Mouse (Mus musculus) lung, adult 2 months (tissue): ENCODE data around the gene Smc3.

Experiments
- CTCF ChIP-seq: fragments of 200-500 bp; IDR thresholded peaks from 2 replicates; pipeline ENCODE4 v1.5.1; 2011; ENCODE audit warnings: mild to moderate bottlenecking, low read length, control low read depth; ENCODE audit not compliant: insufficient read depth
- POLR2A ChIP-seq: fragments of 200-500 bp; IDR thresholded peaks from 2 replicates; pipeline ENCODE4 v1.6.1; 2011; ENCODE audit warnings: low read depth, mild to moderate bottlenecking, control low read depth, low read length, borderline replicate concordance; ENCODE audit errors: extremely low read depth

DNA sequence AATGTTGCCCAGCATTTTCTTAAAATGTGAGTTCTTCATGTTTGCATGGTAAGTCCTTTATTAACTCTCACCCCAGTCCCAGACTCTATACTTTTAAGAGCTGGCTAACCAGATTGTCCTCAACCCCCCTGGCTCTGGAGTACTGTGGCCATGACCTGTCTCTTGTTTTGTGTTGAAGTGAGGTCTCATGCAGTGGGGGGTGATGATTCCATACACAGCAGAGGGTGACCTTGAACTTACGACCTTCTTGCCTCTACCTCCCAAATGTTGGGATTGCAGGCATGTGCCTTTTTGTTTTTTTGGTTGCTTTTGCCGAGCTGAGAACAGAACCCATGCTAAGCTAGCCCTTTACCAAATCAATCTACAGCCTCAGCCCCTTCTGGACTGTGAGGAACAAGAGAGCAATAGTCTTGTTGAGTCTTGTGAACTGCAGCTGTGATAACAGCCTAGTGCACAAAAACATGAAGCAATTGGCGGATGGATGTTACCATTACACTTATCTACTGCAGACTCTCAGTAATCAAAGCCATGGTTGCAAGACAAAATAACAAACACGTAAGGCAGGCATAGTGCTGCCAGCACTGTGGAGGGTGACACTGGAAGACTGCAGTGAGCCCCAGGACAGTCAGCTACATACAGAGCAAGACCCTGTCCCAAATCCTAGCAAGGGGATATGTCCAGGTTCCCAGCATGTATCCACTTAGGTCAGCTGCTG, 24.7 kb upstream of the Smc3 start:
- no peak for TF ChIP-seq CTCF
- TF ChIP-seq POLR2A: no peak
